Mouse (Mus musculus) cerebellum, adult 9-10 months (tissue): ENCODE results near the gene Mcf2l.

Experiments used
- DNase-seq: peaks from one replicate; pipeline ENCODE4 v3.0.0; 2022

Gene Mcf2l

DNA sequence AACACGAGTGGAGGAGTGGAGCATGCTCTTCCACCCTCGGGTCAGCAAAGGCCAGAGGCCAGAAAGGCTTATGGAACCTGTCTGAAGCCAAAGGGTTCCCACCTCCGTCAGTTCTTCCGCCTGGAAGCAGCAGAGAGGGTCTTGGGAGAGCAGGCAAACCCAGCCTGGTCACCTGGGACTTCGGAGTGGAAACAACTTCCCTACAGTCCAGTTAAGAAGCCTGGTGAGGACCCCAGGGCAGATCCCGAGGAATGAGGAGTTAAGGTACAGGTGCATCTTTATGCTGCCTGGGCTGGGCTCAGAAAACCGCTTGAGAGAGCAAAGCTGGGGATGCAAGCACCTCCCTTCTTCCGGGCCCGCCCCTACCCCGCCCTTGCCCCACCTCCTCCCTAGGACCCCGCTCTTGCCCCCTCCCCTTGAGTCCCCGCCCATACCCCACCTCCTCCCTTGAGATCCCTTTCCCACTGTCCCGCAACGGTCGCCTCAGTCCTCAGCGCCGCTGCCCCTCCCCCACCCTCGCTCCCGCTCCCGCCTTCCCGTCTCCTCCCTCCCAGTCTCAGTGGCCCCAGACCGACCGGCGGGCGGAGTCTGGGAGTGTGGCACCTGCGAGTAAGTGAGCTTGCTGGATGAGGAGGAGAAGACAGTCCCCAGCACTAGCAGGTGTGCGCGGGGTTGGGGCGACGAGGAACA is at the start of gene Mcf2l:
Mcf2l (plus strand) TSS at position 450 of the 690 bp plus-strand sequence.
- peak; percentile 82 for DNase-seq

DNA sequence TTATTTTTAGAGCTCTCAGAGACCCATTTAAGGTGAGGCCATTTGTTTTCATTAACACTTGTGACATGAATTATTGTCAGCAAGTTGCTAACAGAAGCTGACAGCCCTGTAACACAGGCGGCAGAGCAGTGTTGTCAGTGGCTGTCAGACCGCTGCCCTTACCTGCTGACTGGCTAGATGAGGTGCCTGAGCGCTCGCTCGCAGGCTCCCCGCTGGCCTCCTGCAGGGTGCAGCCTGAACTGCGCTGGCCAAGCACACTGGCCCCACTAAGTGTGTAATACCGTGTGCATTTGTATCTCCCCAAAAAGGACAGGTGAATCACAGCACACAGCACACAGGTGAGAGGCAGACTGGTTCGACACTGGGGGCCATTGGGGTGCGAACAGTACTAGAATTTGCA is 49.0 kb upstream of the Mcf2l start:
- no peak for DNase-seq

DNA sequence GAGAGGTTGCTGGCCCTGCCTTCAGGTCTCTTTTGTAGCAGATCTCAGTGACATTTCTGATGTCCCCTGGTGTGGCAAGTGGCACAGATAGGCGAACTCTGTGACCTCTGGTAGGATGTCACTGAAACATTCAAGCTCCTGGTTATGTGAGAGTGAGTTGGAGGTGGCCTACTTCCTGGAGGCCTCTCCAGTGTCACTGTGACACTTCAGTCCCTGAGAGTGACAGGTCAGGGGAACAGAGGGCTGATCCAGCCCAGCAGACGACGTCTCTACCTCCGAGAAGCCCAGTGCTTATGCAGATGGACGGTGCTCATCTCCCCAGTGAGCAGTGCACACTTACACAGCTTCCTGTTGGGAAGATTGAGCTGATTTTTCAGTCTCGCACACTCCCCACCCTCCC is 48.4 kb upstream of the Mcf2l start:
- DNase-seq: no peak

DNA sequence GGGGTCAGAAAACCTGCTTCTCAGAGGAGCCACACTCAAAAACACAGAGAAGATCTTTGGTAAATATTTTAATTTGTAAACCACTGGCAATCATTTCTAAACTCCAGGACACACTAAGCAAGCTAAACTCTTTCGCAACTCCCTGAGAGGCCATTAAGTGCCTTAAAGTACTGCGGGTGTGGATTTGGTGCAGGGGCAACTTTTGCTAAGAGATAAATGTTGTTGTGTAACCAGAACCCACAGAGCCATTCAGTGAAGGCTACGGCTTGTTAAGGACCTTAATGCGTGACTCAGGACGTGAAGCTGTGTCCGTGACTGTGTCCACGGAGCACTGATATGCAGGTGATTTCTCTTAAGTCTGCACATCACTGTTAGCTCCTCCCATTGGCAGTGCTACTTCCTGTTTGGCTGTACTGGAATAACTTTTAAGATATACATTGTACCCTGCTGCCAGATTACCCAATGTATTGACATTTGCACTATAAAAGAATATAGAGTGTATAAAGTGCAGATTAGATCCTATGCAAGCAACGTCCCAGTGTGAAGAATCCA is 47.8 kb upstream of the Mcf2l start:
- no peak for DNase-seq

DNA sequence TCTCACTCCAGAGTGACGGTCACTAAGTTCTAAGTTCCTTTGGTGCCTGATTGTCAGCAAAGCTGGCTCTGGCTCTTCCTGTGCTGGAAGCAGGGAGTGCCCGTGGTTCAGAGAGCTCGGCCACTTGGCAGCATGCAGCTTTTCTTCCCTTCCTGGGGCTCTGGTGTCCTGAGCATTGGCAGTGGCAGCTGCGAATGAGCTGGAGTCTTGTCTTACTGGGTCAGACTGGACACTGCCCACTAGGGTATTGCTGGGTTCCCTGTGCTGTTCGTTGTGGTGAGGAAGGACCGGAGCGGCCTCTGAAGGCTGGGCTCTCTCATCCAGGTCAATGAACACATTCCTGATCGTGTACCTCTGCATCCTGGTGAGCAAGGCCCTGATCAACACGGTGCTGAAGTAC is 46.5 kb upstream of the Mcf2l start:
- no peak for DNase-seq

DNA sequence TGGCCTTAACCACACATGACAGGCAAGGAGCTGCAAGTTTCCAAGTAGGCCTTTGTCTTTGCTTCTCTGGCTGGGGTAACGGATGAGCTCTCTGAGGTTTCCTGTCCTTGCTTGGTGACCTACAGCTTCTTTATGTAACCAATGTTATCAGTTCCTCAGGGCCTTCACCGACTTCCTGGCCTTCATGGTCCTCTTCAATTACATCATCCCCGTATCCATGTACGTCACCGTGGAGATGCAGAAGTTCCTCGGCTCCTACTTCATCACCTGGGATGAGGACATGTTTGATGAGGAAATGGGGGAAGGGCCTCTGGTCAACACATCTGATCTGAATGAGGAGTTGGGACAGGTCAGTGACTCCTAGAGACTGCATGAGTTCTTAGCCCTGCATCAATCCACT is 45.3 kb upstream of the Mcf2l start:
- DNase-seq: no peak

DNA sequence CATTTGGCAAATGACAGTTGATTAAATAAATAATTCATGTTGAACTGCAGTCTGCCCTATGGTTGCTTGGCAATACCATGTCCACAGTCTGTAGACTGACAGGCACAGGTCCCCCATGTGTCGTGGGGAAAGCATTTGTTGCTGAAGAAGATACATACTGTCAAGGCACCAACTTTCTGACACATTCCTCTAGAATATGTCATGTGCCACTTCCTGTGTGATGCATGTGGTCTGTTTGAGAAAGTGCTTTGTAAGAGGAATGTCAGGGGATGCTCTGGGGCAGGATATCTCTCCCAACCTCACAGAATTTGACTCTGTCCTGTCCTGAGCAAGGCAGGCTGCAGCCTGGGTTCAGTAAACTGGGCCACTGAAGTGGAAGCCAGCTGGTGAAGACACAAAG is 44.2 kb upstream of the Mcf2l start:
- no peak for DNase-seq

DNA sequence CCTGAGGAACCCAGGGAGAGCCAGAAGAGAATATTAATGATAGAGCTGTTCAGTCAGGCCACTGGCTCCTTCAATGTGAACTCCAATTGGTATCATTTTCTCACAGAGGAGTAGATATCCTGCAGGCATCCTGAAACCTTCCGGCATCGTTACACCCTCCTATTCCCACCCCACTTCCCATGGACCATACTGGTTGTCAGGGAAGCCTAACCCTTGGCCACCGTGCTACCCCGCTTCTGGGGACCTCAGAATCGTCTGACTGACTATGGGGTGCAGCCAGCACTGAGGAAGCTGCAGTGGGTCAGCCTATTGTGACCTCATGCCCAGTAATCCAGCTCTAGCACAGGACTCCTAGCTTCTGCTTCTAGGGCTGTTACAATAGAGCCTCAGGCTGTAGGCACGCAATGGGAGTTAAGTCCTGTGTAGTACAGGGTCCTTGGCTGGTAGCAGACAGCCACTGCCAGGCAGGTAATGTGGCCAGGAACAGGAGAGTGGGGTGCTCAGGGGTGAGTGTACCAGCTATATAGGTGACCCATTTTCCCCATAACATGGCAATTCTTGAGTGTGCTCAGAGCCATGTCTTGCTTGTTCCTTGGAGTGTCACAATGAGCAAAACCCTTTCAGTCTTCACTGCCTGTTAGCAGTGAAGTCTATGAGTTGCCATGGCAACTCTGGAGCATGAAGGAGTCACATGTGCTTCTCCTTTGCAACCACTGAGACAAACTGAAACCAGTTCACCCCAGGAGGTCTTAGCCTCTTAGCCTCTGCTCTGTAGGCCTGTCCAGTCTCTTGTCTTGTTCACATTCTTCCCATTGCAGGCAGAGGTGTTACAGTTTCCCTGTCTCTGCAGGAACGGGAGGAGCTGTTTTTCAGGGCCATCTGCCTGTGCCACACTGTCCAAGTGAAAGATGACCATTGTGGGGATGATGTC is 41.7 kb upstream of the Mcf2l start:
- no peak for DNase-seq

DNA sequence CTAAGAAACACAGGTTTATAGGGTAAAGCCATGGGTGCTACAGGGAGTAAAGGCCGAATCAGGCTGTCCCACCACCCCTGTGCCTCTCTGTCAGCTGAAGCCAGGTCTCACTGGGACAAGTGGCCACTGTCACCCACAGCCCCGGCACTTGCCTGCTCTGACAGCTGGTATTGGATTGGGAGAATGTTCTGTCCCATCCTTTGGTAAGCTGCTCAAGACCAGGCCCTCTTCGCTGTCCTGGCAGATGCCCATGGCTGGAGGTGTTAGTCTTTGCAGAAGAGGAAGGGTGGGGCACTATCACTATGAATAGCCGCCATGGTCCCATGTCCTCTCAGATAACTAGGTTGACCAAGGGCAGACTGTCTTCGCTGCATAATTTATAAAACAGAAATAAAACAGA is 40.0 kb upstream of the Mcf2l start:
- DNase-seq: no peak

DNA sequence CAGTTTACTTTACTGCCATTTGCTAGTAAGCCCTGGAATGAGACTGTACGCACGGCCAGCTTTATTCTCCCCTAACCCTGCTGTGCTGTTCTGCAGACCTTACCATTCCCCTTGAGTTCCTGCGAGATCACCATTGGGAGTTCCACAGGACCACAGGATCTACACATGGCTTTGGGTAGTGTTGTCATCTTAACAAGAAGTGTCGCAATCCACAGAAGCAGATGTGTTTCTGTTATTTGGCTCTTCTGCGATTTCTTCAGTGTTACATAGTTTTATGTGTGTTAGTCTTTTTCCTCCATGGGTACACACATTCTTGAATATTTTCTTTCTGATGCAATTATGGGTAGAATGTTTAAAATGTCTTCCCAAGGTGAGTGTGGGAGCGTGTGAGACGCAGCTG is 32.8 kb upstream of the Mcf2l start:
- no peak for DNase-seq

DNA sequence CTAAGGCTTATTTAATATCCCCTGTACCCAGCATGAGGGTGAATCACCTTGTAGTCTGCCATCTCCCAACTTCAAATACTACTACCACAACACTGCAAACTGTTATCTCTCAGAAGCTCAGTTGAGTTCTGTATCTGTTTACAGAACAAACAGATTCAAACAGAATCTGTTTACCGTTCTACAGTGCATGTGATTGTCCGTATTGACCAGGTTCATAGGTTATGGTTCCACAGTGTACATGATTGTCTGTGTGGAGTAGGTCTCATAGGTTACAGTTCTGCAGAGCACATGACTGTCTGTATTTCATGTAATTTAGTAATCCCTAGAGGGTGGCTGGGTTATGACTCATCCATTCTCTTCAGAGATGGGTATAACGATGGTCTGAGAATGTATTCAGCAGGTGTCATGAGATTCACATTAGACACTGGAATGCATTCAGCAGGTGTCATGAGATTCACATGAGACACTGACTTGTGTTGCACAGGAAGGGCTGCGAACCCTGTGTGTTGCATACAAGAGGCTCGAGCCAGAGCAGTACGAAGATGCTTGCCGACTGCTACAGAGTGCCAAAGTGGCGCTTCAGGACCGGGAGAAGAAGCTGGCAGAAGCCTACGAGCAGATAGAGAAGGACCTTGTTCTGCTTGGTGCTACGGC is 31.1 kb upstream of the Mcf2l start:
- no peak for DNase-seq

DNA sequence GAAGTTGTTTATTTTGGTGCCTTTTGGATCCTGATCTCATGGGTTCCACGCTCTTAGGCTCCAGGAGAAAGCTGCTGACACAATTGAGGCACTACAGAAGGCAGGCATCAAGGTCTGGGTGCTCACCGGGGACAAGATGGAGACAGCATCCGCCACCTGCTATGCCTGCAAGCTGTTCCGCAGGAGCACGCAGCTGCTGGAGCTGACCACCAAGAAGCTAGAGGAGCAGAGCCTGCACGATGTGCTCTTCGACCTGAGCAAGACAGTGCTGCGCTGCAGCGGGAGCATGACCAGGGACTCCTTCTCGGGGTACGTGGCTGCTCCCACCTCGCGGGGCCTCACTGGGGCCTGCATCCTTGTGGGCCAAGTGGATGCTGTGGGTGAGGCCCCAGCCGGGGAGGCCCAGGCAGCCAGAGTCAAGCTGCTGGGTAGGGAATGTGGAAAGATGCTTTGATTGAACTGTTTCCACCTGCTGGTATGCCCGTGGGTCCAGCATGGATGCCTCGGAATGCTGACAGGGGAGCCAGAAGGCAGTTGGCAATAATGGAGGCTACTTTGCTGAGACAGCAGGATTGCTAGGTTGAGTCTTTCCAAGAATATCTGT is 29.2 kb upstream of the Mcf2l start:
- DNase-seq: peak; percentile 46

DNA sequence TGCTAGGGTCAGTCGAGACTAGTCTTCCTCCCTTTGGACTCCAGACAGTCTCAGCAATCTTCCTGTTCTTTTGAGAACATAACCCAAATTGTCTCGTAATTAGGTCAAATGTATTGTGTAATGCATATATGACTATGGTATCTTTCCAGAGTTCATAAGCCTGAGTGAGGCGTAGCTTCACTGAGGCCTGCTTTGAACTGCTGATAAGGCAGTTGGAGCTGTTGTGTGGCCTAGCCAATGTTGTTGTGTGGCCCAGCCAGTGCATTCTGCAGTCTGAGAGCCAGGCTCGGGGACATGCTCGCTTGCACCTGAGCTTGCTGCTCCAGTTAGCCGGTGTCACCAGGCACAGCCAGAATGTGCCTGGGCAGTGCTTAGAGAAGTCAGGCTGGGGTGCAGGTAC is 27.2 kb upstream of the Mcf2l start:
- no peak for DNase-seq

DNA sequence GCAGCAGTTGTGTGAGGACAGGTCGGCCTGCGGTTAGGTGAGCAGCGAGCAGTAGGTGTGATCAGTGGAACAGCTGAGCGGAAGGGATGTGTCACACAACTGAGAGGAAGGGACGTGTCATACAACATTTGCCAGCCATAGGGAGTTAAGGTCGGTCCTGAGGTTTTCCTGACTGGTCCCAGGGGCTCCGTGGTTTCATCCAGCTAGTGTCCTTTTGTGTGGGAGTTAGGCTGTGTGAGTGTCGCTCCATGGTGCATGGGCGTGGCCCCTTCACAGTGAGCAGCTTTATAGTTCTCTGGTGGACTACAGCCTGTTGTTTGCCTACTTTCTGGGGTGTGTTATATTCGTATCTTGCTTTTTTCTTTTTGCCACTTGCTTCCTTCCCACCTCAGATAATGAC is 22.4 kb upstream of the Mcf2l start:
- DNase-seq: no peak

DNA sequence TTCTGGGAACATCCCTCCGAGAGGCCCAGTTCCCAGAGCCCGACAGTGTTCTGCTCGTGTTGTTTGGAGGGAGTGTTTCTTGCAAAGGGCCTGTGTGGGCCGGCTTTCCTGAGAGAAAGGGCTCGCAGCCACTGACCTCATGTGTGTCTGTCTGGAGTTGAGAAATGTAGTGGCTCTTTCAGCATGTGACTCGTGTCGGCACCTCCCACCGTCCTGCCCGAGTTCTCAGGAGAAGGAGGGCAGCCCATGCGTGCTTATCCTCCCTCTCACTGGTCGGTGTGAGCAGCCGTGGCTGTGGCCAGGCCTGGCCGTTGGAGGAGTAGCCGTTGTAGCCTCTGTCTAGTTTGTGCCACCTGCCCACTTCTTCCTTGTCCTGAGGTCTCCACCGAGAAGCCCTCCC is 17.6 kb upstream of the Mcf2l start:
- no peak for DNase-seq

DNA sequence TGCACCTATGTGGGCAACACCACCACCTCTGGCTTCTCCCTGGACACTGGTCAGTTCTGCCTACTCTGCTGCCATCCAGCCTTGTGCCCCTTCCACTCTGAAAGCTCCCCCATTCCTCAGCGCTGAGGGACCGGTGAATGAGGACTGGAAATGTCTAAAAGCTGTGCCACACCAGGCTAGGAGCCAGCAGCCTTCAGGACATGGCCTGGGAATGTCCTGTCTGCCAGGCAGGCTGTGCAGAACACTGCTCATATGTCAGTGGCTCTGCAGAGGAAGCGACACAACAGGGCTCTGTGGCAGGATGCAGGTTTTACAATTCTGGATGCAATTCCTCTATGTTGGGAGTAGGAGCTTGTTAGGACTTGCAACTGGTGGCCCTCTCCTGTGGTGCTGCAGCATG is 10.5 kb upstream of the Mcf2l start:
- DNase-seq: peak; percentile 73

DNA sequence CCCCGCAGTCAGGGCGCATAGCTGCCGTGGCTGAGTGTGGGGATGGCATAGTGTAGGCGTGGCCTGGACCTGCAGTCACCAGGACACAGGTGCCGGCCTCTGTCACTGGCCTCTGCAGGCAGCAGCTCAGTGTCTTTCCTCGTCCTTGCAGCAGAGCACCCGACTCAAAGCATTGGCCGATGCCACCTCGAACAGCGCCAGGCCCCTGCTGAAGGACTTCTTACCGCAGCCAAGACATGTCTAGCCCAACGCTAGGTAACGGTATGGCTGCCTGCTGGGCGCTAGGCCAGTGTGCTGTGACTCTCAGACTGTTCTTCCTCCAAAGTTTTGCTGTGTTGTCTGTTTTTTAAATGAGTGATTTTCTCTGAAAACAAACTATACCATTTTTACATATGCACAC is 10.0 kb upstream of the Mcf2l start:
- no peak for DNase-seq

DNA sequence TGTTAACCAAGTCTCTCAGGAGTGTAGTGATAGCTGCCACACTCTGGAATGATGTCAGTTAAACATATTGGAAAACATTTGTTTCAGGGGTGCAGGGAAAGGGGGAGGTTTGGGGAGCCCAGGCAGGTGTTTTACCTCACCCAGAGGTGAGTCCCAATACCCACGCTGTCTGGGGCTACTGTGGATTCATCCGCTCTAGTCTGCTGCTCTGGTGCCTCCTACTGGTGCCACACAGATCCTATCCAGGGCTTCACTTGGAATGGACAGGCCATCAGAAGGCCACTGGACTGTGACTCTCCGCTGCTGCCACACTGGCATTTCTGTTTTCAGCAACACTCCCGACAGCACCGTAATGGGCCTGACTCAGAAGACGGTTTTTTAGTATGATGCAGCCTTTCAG is 7.8 kb upstream of the Mcf2l start:
- no peak for DNase-seq

DNA sequence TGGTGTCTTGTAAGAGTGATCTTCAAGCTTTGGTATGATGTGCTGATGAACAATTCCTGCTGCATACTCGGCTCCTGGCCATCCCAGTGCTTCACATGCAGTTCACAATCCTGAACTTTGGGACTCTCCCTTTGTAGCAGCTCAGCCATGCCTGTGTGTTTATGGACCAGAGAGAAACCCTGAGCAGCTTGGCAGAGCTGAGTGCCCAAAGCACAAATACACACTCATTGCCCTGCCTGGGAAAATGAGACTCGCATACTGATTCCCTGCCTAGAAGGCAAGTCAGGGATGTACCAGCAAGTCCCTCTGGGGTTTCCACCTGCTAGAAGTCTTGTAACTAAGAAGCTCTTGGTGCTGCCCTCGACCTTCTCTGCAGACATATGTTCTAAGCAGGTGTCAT is 3.9 kb upstream of the Mcf2l start:
- DNase-seq: peak; percentile 23

DNA sequence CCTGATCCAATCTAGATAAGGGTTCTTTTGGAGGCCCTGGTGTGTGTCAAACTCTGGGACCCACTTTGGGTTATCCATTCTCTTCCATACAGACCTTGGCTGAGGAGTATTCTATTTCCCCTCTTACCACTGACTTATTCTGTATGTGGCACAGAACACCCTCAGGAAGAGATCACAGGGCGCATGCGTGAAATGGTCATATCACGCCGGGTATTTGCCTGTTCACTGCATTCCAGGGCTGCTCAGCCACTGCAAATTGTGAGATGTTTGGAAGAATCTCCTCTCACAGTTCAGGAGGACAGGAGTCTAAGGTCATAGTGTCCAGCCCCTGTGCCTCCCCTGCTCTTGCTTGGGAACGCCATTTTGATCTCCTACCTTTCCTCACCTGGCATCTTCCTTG is 3.0 kb upstream of the Mcf2l start:
- DNase-seq: peak; percentile 33

DNA sequence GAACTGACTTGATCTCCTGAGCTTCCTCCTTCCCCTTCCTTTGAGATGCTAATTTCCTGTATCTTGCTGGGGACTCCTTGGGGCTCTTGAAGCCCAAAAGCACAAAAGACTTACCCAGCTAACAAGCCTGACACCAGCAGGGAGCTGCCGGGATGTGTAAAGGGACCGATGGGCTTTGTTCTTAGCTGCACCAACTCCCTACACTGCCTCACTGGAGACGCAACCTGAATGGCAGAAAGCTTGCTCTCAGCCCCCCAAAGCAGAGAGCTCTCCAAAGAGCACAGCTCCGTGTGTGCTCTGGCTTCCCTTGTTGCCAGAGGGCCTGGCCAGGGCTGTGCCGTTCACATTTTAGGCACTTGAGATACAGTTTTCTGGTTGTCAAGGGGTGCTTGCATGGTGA is 2.1 kb upstream of the Mcf2l start:
- DNase-seq: peak; percentile 17

DNA sequence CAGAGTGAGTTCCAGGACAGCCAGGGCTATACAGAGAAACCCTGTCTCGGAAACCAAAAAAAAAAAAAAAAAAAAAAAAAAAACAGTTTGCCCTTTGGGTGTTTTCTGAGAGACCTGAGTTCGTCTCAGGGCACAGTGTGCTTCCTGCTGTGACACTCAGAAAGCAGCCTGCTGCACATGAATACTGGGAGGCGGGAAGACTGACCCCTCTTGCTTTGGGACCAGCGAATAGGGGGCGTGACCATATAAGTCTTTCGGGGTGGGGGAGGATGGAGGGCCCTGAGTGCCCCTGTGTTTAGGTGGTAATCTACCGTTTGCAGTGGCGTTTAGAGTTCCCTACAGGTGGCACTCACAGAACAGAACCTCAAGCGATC is 636 bp upstream of the Mcf2l start:
- DNase-seq: no peak

DNA sequence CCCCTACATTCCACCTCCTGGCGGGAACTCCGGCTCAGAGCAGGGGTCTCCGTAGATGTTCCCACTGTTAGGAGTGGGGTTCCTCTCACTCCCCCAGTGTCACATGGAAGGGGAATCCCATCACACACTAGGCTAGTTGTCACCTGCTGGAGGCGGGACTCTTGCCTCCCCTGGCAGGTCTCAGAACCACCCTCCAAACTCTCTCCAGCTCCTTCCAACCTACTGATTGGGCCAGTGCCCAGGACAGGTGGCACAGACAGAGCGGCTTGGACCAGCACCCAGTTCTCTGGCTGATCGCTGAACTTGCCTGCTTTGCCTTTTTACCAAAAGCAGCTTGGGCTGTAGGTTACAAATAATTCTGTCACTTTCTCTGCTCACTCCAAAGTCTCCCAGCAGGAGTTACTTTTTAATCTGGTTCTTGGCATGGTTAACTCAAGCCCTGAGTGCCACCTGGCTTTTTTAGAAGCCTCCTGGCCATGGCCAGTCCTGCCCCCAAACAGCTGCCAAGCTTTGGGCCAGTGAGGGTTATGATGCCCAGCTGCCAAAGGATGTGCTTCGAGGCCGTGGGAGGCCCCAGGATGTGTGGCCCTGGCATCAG is 687 bp downstream of the Mcf2l start:
- peak; percentile 98 for DNase-seq
